Mouse (Mus musculus) thymus, adult 2 months (tissue): ENCODE results near the gene Atl1.

Experiments
- CTCF ChIP-seq: fragments of 200-500 bp; IDR thresholded peaks from 2 replicates; pipeline ENCODE4 v1.5.1; 2012; ENCODE audit warnings: mild to moderate bottlenecking, control low read depth, low read length, moderate library complexity, borderline replicate concordance; ENCODE audit not compliant: control insufficient read depth, poor library complexity, insufficient read depth; ENCODE audit errors: extremely low read depth
- POLR2A ChIP-seq: fragments of 200-500 bp; IDR thresholded peaks from 2 replicates; pipeline ENCODE4 v1.6.1; 2012; ENCODE audit warnings: mild to moderate bottlenecking, low read length, control low read depth, moderate library complexity; ENCODE audit not compliant: control insufficient read depth, poor library complexity, insufficient read depth; ENCODE audit errors: extremely low read depth

DNA sequence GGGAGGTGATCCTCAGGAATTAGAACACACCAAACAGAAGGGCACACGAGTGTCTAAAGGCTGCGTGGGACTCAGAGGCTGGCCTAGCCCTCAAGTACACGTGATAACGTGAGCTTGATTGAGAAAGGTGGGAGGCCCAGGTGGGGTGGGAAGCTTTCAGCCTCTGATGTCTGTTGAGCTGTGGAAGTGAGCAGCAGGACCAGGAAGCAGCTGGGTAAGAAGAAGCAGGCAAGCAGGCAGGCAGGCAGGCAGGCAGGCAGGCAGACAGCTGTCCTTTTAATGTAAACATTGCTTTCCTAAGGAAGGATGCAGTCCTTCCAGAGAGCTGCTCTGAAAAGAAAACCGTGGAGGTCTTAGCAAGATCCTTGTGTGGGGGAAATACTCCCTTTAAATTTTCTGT is 1.9 kb upstream of the Atl1 start:
- TF ChIP-seq POLR2A (no peak), CTCF (no peak)
